Mouse (Mus musculus) forebrain, embryonic 12.5 days (tissue): ENCODE measurements around the gene Gm9046. TPM values are rescaled to one million over a fixed set of nuclear protein-coding genes. Genes with fewer than 3 reads are reported as not detected.

Source experiments
- polyA plus RNA-seq: library from polyadenylated mRNA; unstranded; fragments of >200 nt; fragmentation: Nextera tagmentation; extraction: Ambion mirVana; gene quantifications from 2 replicates; pipeline ENCODE4 v1.2.1, GENCODE M21; 2016

Gm9046 gene
- polyA plus RNA-seq, 1 experiment from 2014 or later, result not detected

Other genes with a start within 250 kb of the Gm9046 start
- gene Mdm1, start 201.4 kb downstream of the Gm9046 start, polyA plus RNA-seq, result 62.2 and 63.8 TPM in 2 replicates
- gene Il22, start 138.3 kb downstream of the Gm9046 start, polyA plus RNA-seq, result 0.17 TPM in 1 of 2 replicates, not detected in the other
- gene Gm32717, start 102.5 kb downstream of the Gm9046 start, polyA plus RNA-seq, result 0.09 and 0.10 TPM in 2 replicates
- 0.09 and 0.10 TPM in 2 replicates for gene Gm32802, start 84.6 kb downstream of the Gm9046 start, polyA plus RNA-seq
- not detected in 2 replicates for gene Iltifb, start 48.2 kb downstream of the Gm9046 start, polyA plus RNA-seq
- gene Gm9040, start 16.3 kb downstream of the Gm9046 start, polyA plus RNA-seq, result not detected in 2 replicates
- not detected in 2 replicates for gene Gm9044, start 10.8 kb downstream of the Gm9046 start, polyA plus RNA-seq
- 0.08 TPM in 1 of 2 replicates, not detected in the other for gene Gm9045, start 5.4 kb downstream of the Gm9046 start, polyA plus RNA-seq
- not detected in 2 replicates for gene Gm9048, start 5.4 kb upstream of the Gm9046 start, polyA plus RNA-seq
- gene Gm9049, start 10.8 kb upstream of the Gm9046 start, polyA plus RNA-seq, result 0.08 TPM in 1 of 2 replicates, not detected in the other
- not detected in 2 replicates for gene Ifng, start 97.8 kb upstream of the Gm9046 start, polyA plus RNA-seq